In genomic region chr9:124439403-124439847, GRCm38 (mm10) we compare ENCODE assay signal across 9 mouse cellular contexts. TPM values are rescaled to one million over a fixed set of nuclear protein-coding genes. Genes with fewer than 3 reads are reported as not detected.
DNase-seq lines count a peak whose midpoint lies in the region; ATAC-seq and TF ChIP-seq lines count a peak whose summit lies in the region.
"Had no signal": no experiment of that assay in that cellular context is flagged by ENCODE, and none has a peak within 500 bp of the region (broad histone marks: within the 10 kb centered on the region; RNA-seq: fewer than 3 reads in every experiment).

No protein-coding gene starts in this region.

- in situ Hi-C loops in ES-E14 (cut with MboI; ENCODE audit: low sequenced_read_pairs in 2 of 2, unreplicated experiment in 2 of 2), result no loop called here

- ATAC-seq in hindbrain, embryonic 11.5 days (ENCODE audit: low FRiP score), result peak; percentile 66
- ATAC-seq in midbrain, embryonic 11.5 days (ENCODE audit: low FRiP score), result peak; percentile 57

- H3K36me3 ChIP-seq in hindbrain, embryonic 11.5 days (ENCODE audit: control insufficient read depth, insufficient read depth, low read length), result peaks cover 28% of the 10 kb centered on the region
- peaks cover 39% of the 10 kb centered on the region for H3K36me3 ChIP-seq in hindbrain, embryonic 10.5 days
- H3K36me3 ChIP-seq in ES-E14 (ENCODE audit: control insufficient read depth, insufficient read depth, low read length, poor library complexity, severe bottlenecking), result peaks cover 36% of the 10 kb centered on the region
- H3K36me3 ChIP-seq in midbrain, embryonic 11.5 days (ENCODE audit: control insufficient read depth, insufficient read depth, low read length), result peaks cover 34% of the 10 kb centered on the region

- no peaks in the 10 kb centered on the region for H3K9me3 ChIP-seq in hindbrain, embryonic 11.5 days (ENCODE audit: control insufficient read depth, low read length)
- peaks cover 35% of the 10 kb centered on the region for H3K9me3 ChIP-seq in hindbrain, embryonic 10.5 days
- H3K9me3 ChIP-seq in ES-E14 (ENCODE audit: control insufficient read depth, insufficient read depth, low read depth, low read length), result peaks cover 2% of the 10 kb centered on the region; the same call in 1 of the 2 replicates
- peaks cover 15% of the 10 kb centered on the region; the same call in 1 of the 2 replicates for H3K9me3 ChIP-seq in midbrain, embryonic 11.5 days (ENCODE audit: control insufficient read depth, low read length)

- H3K4me3 ChIP-seq in hindbrain, embryonic 11.5 days (ENCODE audit: low read depth, low read length), result no peak overlapping the region
- H3K4me3 ChIP-seq in hindbrain, embryonic 10.5 days, result no peak overlapping the region
- no peak overlapping the region for H3K4me3 ChIP-seq in ES-E14 (ENCODE audit: insufficient read depth in 1 of 2, low read depth in 1 of 2, low read length in 2 of 2, poor library complexity in 1 of 2, severe bottlenecking in 1 of 2)
- H3K4me3 ChIP-seq in midbrain, embryonic 11.5 days (ENCODE audit: low read depth, low read length), result no peak overlapping the region

- H3K27me3 ChIP-seq in hindbrain, embryonic 11.5 days (ENCODE audit: control insufficient read depth, insufficient read depth, low read length), result no peaks in the 10 kb centered on the region
- no peaks in the 10 kb centered on the region for H3K27me3 ChIP-seq in hindbrain, embryonic 10.5 days (ENCODE audit: insufficient read depth, poor library complexity, severe bottlenecking)
- no peaks in the 10 kb centered on the region for H3K27me3 ChIP-seq in midbrain, embryonic 11.5 days (ENCODE audit: control insufficient read depth, insufficient read depth, low read length)

- peak; percentile 5 for DNase-seq in hindbrain, embryonic 11.5 days (ENCODE audit: low spot score)
- DNase-seq in hindbrain, embryonic 10.5 days (ENCODE audit: low spot score), result no peak
- no peak for DNase-seq in ES-E14 (ENCODE audit: low read depth, low spot score)
- DNase-seq in cerebellum, postnatal 4 days (ENCODE audit: low spot score in 2 of 2), result peak; percentile 10 to 21
- DNase-seq in heart, postnatal 4 days, result peak; percentile 37
- peak; percentile 4 to 55 for DNase-seq in left cerebral cortex, adult 8-10 months (ENCODE audit: low spot score in 2 of 2)
- DNase-seq in midbrain, embryonic 11.5 days (ENCODE audit: low spot score, missing footprints), result peak; percentile 77
- DNase-seq in testis, postnatal 10 days (ENCODE audit: low spot score), result peak; percentile 85

- no peak overlapping the region for H3K9ac ChIP-seq in hindbrain, embryonic 11.5 days (ENCODE audit: low read depth, low read length)
- H3K9ac ChIP-seq in ES-E14 (ENCODE audit: insufficient read depth, low read depth, low read length, poor library complexity, severe bottlenecking), result no peak overlapping the region
- no peak overlapping the region for H3K9ac ChIP-seq in midbrain, embryonic 11.5 days (ENCODE audit: low read length)

- 95% methylated on average over 13 of the region's 13 CpGs for WGBS in hindbrain, embryonic 11.5 days
- 94% methylated on average over 13 of the region's 13 CpGs for WGBS in hindbrain, embryonic 10.5 days
- 95% methylated on average over 13 of the region's 13 CpGs for WGBS in midbrain, embryonic 11.5 days

- H3K4me1 ChIP-seq in hindbrain, embryonic 11.5 days (replicated peaks; ENCODE audit: control insufficient read depth, insufficient read depth, low read length), result no peaks in the 10 kb centered on the region
- no peaks in the 10 kb centered on the region for H3K4me1 ChIP-seq in hindbrain, embryonic 10.5 days (replicated peaks)
- H3K4me1 ChIP-seq in ES-E14 (ENCODE audit: control insufficient read depth in 2 of 2, insufficient read depth in 2 of 2, low read length in 2 of 2, poor library complexity in 1 of 2), result peaks cover 0 to 6% of the 10 kb centered on the region in 2 experiments; a peak in 1 of 4 replicates
- no peaks in the 10 kb centered on the region for H3K4me1 ChIP-seq in midbrain, embryonic 11.5 days (ENCODE audit: control insufficient read depth, insufficient read depth, low read length)

- no peak overlapping the region for H3K27ac ChIP-seq in hindbrain, embryonic 11.5 days (ENCODE audit: low read depth, low read length)
- H3K27ac ChIP-seq in hindbrain, embryonic 10.5 days, result no peak overlapping the region
- peak overlapping the region; percentile 55; the same call in 1 of the 2 replicates for H3K27ac ChIP-seq in ES-E14 (ENCODE audit: insufficient read depth, low read depth, low read length, poor library complexity, severe bottlenecking)
- H3K27ac ChIP-seq in midbrain, embryonic 11.5 days (ENCODE audit: low read depth, low read length), result no peak overlapping the region

- no peak overlapping the region for H3K4me2 ChIP-seq in hindbrain, embryonic 11.5 days (replicated peaks; ENCODE audit: low read depth, low read length)
- no peak overlapping the region for H3K4me2 ChIP-seq in midbrain, embryonic 11.5 days

TF ChIP-seq in ES-E14, 5 proteins besides CTCF, POLR2A, EP300 and RAD21:
- TF ChIP-seq ZNF384 (IDR thresholded peaks at IDR 0.05; ENCODE audit: low read depth, low read length) (no peak), MAFK (IDR thresholded peaks at IDR 0.05; ENCODE audit: insufficient read depth, low read depth, low read length) (no peak), CHD2 (IDR thresholded peaks at IDR 0.05; ENCODE audit: low read depth, low read length) (no peak)
TF ChIP-seq in ES-E14: peak in this region for 0.

RNA-seq across cellular contexts. Expression of gene Ppp2r3d, which starts 37.3 kb away (rescaled TPM):
- 110 and 118 TPM in 2 replicates for polyA plus RNA-seq in hindbrain, embryonic 11.5 days (2014; fragmentation: Nextera tagmentation; extraction: Ambion mirVana)
- polyA plus RNA-seq in hindbrain, embryonic 10.5 days (2016; fragmentation: Nextera tagmentation; extraction: Ambion mirVana), result 142 and 209 TPM in 2 replicates
- total RNA-seq in ES-E14 (2012; rRNA removed), result 35.2 and 50.6 TPM in 2 replicates
- total RNA-seq in heart, postnatal 4 days (2021), result 100 to 1,000 TPM; 143 to 155 TPM
- 100 to 1,000 TPM in 2 of 4 experiments, 10 to 100 TPM in 2; 94.9 to 111 (median 99.1) TPM for total RNA-seq in left cerebral cortex, adult 8-10 months (2022)
- 84.3 and 113 TPM in 2 replicates for polyA plus RNA-seq in midbrain, embryonic 11.5 days (2014; fragmentation: Nextera tagmentation; extraction: Ambion mirVana)

RNA-seq across cellular contexts. Expression of gene Gm21836, which starts 54.2 kb away (rescaled TPM):
- not detected in 2 replicates for polyA plus RNA-seq in hindbrain, embryonic 11.5 days (2014; fragmentation: Nextera tagmentation; extraction: Ambion mirVana)
- not detected in 2 replicates for polyA plus RNA-seq in hindbrain, embryonic 10.5 days (2016; fragmentation: Nextera tagmentation; extraction: Ambion mirVana)
- total RNA-seq in ES-E14 (2012; rRNA removed), result not detected in 2 replicates
- not detected for total RNA-seq in heart, postnatal 4 days (2021)
- not detected for total RNA-seq in left cerebral cortex, adult 8-10 months (2022)
- polyA plus RNA-seq in midbrain, embryonic 11.5 days (2014; fragmentation: Nextera tagmentation; extraction: Ambion mirVana), result not detected in 2 replicates
- total RNA-seq: layer of hippocampus, postnatal 36 days had no signal

Comparison
In these comparisons a context has a peak if more than half of its experiments do, and no peak if none do; other contexts are left out.
1. DNase-seq: peak in hindbrain, embryonic 11.5 days (single experiment), cerebellum, postnatal 4 days (2 of 2), heart, postnatal 4 days (single experiment), left cerebral cortex, adult 8-10 months (2 of 2), midbrain, embryonic 11.5 days (single experiment) and testis, postnatal 10 days (single experiment); none in hindbrain, embryonic 10.5 days (single experiment) and ES-E14 (single experiment).